Mouse (Mus musculus) right cerebral cortex, postnatal 4 days (tissue): ENCODE data around the gene Itpkb.
A peak's percentile ranks its signal among the peaks of the same experiment; 100 is the strongest.

ENCODE experiments used
- DNase-seq: peaks from one replicate; pipeline ENCODE4 v3.0.0-alpha.2; 2022

Itpkb gene

DNA sequence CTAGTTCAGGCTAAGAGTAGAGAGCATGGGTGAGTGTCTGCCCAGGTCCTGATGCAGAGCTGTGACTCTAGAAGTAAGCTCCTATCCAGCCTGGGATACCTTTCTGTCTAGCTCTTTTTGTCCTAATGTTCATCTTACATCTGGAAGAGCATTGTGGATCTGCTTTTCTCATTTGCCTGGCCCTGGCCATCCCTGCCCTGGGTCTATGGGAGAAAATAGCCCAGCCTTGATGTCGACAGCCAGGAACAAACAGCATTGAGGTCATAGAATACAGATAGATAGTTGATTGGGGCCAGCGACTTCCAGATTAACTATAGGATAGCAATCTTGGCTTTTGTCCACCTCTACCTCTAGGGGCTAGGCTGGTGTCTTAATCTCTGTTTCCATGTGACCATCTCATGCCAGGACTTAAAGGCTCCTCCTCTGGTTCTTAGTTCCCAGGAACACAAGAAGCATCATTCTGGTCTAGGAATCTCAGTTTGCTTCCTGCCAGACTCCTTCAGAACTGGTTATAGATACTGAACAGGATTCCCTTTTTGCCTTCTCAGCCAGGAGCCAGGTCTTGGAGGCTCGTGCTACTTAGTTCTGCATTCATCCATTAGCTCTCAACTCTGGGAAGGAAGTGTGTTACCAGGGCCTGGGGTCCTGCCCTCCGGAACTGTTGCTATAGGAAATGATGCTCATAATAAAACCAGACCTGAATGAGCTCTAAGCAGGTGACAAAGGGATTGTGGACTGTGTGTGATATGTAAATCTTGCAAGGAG, 70.6 kb downstream of the Itpkb start:
- no peak for DNase-seq

- DNase-seq, result no peak
These were observed 71.4 kb downstream of the Itpkb start for GRCm38 (mm10) chr1:180401725-180402124.

- DNase-seq, result no peak
These were observed 72.3 kb downstream of the Itpkb start for GRCm38 (mm10) chr1:180402481-180403081.

- no peak for DNase-seq
These were observed 73.0 kb downstream of the Itpkb start for GRCm38 (mm10) chr1:180403357-180403693.

GRCm38 (mm10) chr1:180403694-180404606, 73.7 kb downstream of the Itpkb start:
- DNase-seq, result no peak

- DNase-seq, result no peak
These were observed 74.4 kb downstream of the Itpkb start for GRCm38 (mm10) chr1:180404706-180405105.

GRCm38 (mm10) chr1:180405576-180406335, 75.5 kb downstream of the Itpkb start:
- no peak for DNase-seq

DNA sequence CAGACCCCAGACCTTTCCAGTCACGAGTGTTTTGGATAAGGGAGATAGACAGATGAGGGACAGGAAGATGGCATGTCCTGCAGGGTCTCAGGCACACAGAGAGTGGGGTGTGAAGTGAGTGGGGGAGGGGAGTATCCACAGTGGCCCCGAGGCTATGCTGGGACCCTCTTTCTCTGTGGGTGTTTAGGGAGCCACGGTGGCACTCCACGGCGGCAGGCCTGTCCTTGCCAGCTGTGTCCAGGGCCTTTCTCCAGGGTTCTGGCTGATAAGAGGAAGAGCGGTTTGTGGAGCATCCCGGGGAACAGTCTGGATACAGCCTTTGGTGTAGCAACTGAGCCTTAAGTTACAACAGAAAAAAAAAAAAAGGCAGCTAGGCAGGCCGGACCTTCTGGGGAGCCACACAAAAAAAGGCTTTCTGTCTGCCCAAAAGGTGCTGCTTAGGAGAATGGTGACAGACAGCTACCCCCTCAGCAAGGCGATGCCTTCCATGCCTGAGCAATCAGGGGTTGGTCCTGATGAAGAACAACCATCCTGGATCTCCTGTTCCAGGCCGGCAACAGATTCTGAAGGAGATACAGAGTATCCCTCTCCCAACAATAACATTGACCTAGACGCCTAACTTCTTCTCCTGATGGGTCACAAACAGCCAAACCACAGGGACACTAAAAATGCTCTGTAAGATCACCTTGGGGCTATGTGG, 76.2 kb downstream of the Itpkb start:
- DNase-seq, result no peak

DNA sequence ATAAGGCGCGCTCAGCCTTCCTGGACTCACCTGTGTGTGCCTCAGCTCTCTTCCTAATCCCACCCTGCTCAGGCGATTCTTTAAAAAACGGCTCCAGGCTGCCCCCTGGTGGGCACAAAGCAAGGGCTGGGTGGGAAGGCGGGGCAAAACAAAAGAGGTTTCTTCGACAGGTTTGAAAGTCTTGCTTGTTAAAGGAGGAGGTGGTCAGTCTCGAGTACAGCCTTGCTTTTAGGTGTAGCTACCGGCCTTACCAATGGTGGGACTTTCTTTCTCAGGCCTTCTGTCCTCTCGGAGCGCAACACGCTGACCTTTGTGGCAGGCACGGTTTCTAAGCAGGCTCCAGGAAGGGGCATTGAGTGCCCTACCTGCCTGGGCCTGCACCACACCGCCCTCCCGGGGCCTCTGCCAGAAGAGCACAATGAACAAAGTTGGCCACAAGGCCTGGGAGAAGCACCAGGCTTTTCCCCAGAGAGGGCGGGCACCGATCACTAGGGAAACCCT, 76.9 kb downstream of the Itpkb start:
- peak; percentile 84 for DNase-seq

- no peak for DNase-seq
These were observed 77.7 kb downstream of the Itpkb start for GRCm38 (mm10) chr1:180407727-180408719.

- no peak for DNase-seq
These were observed 78.5 kb downstream of the Itpkb start for GRCm38 (mm10) chr1:180408832-180409231.

- DNase-seq, result no peak
These were observed 79.5 kb downstream of the Itpkb start for GRCm38 (mm10) chr1:180409771-180410170.

DNA sequence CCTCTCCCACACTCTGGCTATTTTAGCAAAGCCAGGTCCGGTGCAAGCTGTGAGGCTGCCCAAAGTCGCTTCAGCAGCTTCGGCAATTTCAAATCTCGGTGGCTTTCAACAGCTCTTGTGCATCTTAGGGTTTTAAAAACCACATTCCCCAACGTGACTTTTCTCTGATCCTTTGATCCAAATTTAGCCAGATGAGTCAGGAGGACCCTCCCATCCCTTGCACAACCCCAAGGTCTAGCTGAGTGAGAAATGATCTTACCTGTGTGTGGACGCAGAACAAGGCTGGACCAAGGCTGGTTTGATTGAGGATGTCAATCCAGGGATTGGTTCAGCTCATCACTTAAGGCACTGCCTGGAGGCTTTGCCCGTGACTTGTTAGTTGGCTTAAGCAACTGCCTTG, 80.0 kb downstream of the Itpkb start:
- DNase-seq, result no peak

DNA sequence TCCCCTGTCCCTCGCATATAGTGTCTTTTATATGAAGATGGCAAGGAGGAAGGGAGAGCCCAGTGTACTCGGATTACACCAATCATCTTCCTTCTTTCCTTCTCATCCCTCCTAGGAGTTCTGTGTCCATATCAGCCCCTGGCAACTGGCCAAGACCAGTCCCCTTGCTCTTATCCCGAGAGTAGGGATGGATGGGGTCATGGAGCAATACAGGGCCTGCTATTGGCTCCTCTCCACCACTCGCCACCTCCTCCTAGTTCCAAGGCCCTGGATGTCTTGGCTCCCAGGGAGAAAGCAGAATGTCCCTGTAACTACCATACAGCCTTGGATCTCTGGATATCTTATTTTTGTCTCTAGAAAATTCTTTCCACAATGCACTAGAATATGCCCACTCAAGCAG, 84.8 kb downstream of the Itpkb start:
- DNase-seq, result no peak

- no peak for DNase-seq
These were observed 85.6 kb downstream of the Itpkb start for GRCm38 (mm10) chr1:180415836-180416235.

GRCm38 (mm10) chr1:180417118-180417517, 86.8 kb downstream of the Itpkb start:
- no peak for DNase-seq

- no peak for DNase-seq
These were observed 88.8 kb downstream of the Itpkb start for GRCm38 (mm10) chr1:180419059-180419458.

GRCm38 (mm10) chr1:180420496-180421164, 90.3 kb downstream of the Itpkb start:
- DNase-seq, result no peak

DNA sequence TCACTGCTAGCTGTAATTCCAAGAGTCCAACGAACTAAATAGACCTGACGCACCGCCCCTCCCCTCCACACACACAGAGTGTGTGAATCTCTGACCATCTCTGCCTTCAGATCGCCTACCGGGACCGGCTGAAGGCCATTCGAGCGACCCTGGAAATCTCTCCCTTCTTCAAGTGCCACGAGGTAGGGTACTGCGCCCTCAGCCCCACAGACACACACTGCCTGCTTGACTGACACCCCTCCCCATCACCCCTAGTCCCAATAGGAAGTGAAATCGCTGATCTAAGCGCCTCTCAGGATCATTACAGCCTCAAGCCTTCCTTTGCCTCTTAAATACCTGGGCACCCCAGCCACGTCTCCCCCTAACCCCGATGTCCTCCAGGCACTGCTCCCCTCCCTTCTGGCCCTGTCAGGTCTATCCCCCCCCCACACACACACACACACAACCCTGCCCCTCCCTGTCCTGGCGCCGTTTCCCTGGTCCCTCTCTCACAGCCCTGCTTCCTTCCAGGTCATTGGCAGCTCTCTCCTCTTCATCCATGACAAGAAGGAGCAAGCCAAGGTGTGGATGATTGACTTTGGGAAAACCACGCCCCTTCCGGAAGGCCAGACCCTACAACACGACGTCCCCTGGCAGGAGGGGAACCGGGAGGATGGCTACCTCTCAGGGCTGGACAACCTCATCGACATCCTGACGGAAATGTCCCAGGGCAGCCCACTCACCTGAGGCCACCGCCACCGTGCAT, 91.1 kb downstream of the Itpkb start:
- no peak for DNase-seq
